Mouse (Mus musculus) T-helper 2 cell (primary cell): ENCODE measurements at regions not wholly inside any gene's neighbourhood (a gene's known extent, or its start where the extent isn't known, plus 50 kb on each side); places are given as distances from the start of the nearest gene placed in this dataset.

Source experiments
- in situ Hi-C: fragments of 300-600 bp; cut with MboI, MseI; formaldehyde crosslinking; loops from one replicate; pipeline ENCODE4 v1.15.1; 2025; ENCODE audit warnings: high pct_unique_total_duplicates

DNA sequence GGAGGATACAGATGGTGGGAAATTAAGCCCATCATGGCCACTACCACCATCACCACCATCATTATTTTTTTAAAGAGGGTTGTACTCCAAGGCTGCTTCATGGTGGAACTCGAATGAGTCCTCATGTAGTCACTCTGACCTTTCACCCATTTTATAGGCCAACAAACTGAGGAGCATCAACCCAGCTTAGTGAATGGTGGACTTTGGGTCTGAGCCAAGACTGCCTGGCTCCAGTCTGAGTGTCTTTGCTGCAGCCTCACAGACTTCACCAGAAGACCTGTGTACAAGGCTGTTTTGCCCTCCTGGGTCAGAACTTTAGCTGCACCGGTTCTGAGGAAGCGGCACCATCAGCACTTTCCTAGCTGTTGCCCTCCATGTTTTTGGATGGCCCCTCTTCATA is 184.4 kb downstream of the Emx2 start:
- in situ Hi-C loops = no loop called here

DNA sequence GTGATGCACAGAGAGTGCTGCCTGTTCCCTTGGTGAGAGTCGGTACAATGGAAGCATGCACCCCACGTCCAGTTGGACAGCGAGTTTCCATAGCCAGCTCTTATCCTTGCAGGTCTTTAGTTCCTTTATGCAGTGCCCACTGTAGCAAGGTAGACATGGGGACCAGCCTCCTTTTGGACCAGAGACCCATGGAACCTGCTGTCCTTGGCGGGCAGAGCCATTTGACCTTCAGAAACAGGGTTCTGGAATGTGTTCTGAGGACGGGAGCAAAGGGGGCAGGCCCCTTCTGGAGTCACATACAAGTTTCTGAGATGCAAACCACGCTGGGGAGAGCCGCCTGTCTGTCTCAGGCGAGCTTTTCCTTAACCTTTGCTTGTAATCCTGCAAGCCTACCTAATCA is 188.1 kb downstream of the Emx2 start:
- in situ Hi-C loops = no loop called here

DNA sequence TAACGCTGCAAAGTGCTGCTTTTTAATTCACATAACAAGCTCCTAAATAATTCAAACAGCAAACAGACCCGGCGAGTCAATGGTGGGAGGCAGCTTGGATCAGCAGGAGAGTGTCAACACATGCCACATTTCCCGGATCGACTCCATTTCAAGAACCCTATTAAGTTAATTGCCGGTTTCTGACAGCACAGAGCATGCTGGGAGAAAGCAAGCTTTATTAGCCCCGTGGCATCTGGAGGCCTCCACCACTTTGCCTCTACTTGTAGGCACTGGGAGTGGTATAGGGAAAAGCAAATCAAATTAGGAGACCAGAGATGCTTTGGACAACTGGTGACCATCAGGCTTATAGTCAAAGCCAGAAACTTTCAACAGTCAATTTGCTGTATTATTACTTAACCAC is 188.5 kb downstream of the Emx2 start:
- in situ Hi-C loops = no loop called here

DNA sequence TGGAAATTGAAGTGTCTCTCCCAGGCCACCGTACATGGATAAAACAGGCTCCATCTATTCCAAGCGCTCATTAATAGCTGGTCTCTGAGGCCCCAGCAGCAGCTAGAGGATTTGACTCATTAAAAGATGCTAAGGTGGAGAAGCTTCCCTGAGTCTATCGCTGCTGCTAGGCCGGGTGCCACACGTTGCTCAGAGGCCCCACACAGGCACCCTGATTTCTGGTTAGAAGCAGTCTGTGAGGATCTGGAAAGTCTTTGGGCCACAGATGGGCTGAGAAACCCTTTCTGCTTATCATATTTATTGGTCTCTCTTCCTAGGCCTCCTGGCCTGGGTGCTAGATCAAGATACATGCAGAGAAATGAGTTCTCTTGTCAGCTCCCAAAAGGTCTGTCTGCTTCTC is 191.2 kb downstream of the Emx2 start:
- in situ Hi-C loops = no loop called here

DNA sequence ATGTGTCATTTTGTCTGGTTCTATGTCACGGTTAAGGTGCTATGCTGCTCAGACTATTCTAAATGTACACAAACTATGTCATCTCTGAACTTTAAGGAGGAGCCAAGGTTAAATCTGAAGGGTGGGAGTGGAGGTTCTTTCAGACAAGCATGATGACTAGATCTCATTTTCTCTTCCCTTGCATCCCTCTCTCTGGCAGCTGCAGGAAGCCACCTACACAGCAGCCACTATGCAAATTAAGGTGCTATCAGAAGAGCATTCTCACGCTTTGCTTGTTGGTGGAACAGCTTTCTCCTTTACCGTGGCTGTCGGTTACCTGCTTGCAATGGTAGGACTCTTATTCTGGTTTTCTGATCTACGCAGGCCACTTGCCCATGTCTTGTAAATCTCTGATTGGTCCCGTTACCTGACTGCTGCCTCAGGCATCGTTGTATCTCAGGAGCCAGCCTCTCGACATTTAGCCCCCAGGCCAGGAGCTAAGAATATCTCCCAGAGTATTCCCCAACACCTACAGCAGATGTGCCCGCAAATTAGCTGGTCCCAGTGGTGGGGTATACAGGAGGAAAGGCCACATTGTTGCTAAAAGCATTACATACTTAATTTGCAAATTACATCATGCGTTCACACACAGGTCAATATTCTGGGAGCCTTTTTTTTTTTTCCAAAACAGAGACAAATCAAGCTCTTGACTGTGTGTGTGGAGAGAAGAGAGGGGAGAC is 192.6 kb downstream of the Emx2 start:
- in situ Hi-C loops = loop anchor here (10.0 kb wide), 1 partner anchor 56 kb away; no protein-coding TSS in a partner anchor

DNA sequence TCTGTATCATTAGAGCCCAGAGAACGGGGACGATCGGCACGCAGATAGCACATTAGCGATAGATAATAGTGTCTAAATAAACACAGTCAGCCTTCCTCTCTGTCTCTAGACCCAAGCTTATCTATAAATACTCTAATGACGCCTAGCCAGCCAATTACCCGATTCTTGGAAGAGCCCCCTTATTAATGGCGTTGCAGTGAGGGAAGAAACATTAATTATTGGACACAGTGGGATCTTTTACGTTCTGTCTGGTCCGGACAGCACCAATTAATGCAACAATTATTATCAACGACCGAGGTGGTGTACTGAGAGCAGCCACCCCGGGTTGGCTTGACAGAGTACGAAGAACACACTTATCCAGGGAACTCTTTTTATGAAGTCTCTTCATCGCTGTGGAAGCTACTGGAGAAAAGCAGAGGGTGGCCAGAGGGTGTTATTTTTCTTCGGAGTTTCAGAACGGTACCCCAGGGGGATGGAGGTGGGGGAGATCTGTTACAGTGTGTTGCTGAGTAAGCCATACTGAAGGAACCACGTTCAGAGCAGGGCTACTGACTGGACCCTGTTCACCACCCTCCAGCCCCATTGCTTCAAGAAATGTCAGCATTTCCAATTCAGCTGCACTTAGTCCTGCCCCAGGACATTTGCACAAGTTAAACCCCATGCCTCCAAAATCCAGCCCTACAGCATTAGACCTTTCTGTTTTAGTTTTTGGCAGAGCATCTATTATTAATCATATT is 195.6 kb downstream of the Emx2 start:
- in situ Hi-C loops = loop anchor here (10.0 kb wide), 1 partner anchor 59 kb away; no protein-coding TSS in a partner anchor

DNA sequence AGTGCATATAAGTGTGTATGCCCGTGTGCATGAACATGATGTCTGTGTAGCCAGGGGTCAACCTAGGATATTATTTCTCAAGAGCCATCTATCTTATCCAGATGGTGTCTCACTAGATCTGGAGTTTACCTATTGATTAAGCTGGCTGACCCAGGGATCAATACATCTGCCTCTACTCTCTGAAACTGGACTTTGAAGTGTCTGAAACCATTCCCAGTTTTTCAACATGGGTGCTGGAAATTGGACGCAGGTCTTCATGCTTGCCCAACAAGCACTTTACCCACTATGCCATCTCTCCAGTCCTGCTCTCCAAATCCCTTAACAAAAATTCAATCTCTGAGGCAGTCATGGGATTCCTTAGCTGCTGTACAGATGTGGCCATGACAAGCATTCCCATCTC is 197.1 kb downstream of the Emx2 start:
- in situ Hi-C loops = loop anchor here (10.0 kb wide), 1 partner anchor 61 kb away; no protein-coding TSS in a partner anchor

DNA sequence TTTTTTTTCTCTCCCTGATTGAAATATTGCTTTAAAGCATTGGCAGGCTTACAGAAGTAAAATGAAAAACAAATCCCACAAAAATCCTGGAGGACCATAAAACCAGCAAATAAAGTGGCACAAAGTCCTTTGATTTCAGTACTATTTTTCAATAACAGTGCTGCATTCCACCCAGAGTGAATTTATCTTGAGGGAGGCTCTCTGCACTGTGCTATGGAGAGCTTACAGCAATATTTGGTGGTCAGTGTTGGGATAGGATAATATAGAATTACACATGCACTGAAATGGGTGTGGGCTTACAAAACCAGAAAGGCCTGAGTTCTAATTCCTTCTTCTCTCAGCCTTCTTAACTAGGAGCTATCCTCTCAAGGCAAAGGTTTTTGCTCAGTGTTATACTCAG is 211.6 kb downstream of the Emx2 start:
- in situ Hi-C loops = no loop called here

DNA sequence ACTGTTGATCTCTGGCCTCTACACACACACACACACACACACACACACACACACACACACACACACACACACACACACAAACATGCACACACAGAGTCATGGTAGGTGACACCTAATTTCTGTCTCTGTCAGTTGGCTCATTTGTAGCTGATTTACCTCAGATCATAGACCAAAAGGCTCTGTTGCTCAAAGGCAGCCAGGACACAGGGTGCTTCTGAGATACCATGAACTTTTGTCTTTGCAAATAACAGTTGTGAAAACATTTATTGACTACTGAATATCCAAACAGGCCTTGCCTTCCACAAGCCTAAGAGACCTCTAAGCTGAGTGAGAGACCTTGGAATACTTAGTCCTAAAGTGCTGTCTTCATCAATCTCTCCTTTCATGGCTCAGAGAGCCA is 215.4 kb downstream of the Emx2 start:
- in situ Hi-C loops = no loop called here

DNA sequence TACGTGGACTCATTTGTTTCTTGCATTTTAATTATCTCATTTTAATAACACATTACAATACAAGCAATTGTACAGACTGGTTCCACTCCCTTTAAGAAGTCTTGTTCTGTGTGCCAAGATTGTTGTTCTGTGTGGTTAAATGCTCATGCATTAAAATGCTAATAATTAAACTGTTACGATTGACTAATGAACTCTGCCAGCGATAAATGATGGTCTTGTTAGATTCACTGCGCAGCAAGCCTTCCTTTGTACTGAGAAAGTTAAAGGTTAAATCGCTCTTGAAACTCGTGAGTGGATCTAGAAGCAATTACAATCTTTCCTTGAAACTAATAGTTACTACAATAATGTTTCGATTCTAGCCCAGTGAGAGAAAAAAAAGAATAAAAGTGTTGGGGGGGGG is 221.0 kb downstream of the Emx2 start:
- in situ Hi-C loops = no loop called here

DNA sequence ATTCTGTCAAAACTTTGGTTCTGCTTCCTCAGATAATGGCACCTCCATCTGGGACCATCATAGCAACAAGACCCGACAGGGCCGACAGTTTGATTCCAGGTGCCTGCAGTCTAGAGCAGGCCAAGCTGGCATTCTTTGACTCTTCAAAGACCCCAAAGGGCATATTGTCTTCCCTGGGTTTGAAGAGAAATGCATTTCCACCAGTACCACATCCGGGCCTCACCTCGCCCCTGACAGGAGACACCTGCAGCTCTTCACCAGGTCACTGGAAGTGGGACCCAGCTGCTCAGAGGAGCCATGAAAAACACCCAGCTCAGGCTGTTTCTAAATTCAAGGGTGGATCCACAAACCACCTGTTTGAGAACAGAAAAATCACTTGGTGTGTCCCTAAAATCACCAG is 222.2 kb downstream of the Emx2 start:
- in situ Hi-C loops = no loop called here

DNA sequence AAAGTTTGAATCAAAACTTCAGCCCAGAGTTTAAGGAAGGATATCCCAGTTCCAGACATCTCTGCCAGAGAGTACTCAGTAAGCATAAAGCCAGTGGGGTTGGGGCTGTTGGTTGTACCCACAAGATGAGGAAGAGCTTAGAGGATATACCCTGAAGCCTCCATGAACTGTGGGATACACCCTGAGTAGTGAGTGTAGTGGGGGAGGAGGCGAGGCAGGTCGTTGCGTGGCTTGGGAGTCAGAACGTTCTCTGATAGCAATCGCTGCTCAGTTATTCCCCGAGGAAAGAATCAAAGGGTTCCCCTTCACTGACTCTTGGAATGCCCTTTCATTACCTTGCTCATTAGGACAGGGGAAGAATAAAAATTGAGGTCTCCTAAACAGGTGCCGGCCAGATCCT is 226.1 kb downstream of the Emx2 start:
- in situ Hi-C loops = no loop called here

DNA sequence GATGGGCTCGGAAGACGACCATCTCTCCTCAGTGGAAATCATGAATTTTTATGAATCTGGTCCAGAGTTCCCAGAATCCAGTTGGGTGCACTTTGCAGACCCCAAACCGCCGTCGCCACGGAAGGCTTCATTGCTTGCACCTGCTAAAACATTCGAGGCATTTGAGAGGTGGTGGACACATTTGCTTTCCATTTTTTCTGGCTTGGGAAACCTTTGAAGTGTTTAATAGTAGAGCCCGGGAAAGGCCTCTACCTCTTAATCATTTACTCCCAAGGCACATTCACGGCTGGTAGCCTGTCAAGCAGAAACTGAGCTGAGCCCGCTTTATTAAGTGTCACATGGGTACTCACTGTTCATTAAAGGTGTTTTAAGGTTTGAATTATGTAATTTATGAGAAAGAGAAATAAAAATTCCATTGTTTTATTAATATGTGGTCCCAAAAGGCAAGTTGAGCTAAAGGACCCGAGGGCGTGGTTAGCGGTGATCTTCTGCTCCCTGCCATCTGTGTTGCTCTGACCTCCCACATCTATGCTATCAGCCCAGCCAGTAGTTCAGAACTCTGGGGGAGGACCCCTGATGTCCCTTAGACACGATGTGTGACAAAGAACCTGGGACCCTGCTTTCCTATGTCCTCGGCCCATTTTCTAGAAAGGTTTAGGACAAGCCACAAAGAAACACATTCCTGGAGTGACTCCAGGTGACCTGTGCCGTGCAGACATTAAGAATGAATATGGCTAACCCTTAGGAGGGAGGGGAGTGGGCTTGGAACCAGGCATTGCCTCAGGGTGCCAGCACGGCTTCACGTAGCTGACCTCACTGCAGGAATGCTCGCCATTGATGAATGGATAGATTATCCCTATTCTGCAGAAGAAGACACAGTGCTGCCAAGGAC is 227.9 kb downstream of the Emx2 start:
- in situ Hi-C loops = no loop called here

DNA sequence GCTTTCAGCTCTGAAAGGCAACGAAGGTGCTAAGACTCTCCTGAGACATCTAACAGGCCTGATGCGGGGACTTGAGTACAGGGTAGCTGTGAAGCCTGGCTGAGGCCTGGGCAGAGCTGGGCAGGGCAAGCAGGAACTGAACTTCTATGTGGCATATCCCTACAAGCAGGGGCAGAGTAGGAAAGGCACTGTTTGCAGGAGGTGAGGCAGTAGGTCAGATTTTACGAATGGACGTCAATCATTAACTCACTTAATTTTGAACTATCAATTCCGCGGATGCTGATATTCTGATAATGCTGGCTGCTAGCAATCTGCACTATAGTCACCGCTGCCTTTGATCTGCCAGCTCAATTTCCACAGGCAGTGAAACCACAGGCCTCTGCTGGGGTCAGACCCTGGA is 229.0 kb downstream of the Emx2 start:
- in situ Hi-C loops = no loop called here

DNA sequence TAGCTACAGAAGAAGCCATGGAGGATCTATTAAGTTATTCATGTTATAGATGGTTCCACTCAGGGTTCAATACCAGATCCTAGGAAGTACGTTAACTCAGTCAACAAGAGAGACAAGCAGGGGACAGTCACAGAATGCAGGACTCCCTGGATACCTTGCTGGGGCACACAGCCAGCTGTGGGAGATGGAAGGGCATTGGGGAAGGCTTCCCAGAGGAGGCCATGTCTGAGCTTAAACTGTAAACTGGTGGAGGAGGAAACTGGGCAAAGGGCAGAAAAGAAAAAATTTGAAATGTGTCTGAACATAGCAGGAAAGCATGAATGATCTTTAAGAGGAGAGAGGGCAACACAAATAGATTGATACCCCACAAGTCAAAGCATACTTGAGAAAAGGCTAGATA is 229.5 kb downstream of the Emx2 start:
- in situ Hi-C loops = no loop called here

DNA sequence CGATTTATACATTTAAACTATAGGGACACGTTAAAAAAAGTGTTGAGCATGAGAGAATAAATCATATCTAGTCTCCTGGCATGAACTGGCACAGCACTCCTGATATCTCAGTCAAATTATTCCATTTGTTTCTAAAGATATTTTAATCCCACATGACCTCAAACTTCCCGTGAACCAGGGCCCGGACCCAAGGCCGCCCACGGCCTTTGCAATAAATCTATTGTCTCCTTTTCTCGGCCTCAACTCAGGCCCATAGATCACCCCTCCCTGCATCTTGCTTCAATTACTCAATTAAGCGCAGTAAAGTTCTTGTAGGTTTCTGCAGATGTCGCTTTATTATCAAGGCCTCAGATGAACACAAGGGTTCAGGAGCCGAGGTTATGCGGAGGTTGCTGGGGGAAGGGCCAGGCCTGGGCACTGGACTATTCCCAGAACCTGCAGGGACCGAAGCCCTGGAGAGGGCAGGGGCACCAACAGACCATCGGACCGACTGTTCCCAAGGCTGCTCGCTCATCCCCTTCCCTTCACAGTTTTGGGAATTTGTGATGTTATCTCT is 233.4 kb downstream of the Emx2 start:
- in situ Hi-C loops = no loop called here

DNA sequence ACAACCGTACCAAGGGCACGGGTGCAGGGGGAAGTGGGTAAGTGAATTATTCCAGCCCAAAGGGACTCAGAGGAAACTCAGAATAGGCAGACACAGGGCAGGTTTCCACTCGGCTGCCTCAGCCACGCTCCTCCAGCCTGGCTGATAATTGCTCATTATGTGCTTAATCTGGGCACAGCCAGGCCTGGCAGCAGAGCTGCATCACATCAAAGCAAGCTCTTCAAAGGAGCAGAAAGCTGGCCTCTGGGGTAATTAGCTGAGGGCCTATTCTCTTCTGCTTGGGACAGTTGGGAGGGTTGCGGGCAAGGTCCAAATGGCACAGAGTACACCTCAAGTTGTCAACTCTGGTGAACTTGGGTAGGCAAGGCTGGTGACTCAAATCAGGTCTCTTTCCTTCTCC is 239.5 kb downstream of the Emx2 start:
- in situ Hi-C loops = no loop called here

DNA sequence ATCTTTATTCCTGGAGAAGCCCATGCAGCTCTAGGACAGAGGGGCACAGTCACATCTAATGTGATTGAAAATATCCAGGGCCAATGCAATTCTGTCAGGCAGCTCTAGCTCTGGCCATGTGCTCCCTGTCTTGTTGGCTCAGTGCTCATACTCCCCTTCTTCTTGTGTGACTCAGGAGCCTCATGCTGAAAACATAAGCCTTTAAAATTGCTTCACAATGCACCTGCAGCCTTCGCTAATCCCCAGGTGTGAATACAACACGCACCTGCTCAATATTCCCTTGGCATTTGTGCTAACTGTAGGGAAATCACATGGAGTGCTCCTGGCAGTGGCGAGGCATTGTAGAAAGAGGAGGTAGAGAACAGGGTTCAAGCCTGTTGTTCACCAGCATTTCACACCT is 242.0 kb downstream of the Emx2 start:
- in situ Hi-C loops = no loop called here

DNA sequence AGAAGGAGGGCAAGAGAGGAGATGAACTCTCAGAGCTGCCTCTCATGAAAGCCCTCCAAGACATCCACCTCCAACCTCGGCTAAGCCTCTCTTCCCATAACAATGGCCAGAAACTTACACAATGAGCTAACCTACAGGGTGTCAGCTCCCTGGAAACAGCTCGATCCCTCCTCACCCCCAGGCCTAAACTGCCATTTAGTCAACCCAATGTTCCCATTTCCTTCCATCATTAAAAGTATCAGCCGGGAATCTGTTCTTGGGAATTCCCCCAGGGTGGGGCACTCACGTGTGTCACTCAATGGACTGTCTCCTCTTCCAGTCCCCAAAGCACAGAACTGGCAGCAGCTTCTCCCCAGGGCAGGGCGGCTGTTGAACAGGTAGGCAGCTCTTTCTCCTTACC is 236.3 kb downstream of the Rab11fip2 start:
- in situ Hi-C loops = no loop called here

DNA sequence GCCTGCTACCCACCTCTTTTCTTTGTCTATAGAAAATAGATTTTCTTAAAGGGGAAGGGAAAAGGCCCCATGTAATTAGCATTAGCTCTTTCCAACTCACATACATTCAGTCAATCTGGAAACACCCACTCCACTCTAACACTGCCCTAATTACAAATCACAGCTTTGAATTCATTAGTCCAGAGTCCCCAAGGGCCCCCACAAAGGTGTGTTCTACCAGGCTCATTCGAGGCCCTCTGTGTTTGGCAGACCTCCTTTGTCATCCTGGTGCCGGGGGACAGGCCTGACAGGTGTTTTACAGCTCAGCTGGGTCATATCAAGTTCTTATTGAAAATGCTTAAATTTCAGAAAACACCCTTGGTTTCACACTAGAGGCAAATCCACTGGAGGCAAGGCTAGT is 234.3 kb downstream of the Rab11fip2 start:
- in situ Hi-C loops = no loop called here

DNA sequence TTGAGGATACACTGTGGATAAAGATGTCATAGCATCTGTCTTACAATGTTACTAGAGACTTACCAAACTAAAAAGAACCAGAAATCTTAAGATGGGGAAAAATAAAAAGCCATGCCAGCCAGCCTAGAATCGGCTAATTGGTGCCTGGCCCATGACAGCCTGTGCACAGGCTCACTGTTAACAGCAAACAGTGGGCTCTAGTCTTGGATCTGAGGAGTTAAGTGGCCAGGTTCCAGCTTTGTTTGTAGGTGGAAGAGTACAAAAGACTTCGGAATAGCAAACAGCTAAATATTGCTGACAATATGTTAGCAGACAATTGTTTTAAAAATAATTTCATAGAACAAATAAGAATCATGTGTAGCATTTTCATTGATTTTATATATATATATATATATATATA is 228.4 kb downstream of the Rab11fip2 start:
- in situ Hi-C loops = no loop called here
